ENCODE assay signal across 7 mouse cellular contexts in genomic region chr17:43017341-43018052, GRCm38 (mm10). TPM values are rescaled to one million over a fixed set of nuclear protein-coding genes. Genes with fewer than 3 reads are reported as not detected.
DNase-seq lines count a peak whose midpoint lies in the region; ATAC-seq and TF ChIP-seq lines count a peak whose summit lies in the region.

No protein-coding gene starts in this region.

- WGBS in bone marrow, adult 2 months: under 1% methylated on average over 39 of the region's 40 CpGs
- WGBS in intestine, embryonic 15.5 days: 2% methylated on average over 40 of the region's 40 CpGs
- under 1% methylated on average over 39 of the region's 40 CpGs for WGBS in midbrain, embryonic 15.5 days

- no peaks in the 10 kb centered on the region for H3K9me3 ChIP-seq in intestine, embryonic 15.5 days
- H3K9me3 ChIP-seq in midbrain, embryonic 15.5 days: no peaks in the 10 kb centered on the region

- peaks cover 4% of the 10 kb centered on the region; the same call in 1 of the 2 replicates for H3K4me1 ChIP-seq in bone marrow, adult 2 months (ENCODE audit: control insufficient read depth, insufficient read depth, low read length)
- H3K4me1 ChIP-seq in intestine, embryonic 15.5 days (replicated peaks): no peaks in the 10 kb centered on the region
- H3K4me1 ChIP-seq in midbrain, embryonic 15.5 days: peaks cover 29% of the 10 kb centered on the region

- peak; percentile 11; the same call in 1 of the 2 replicates for TF ChIP-seq CTCF in bone marrow, adult 2 months (IDR thresholded peaks at IDR 0.05; ENCODE audit: control insufficient read depth, insufficient read depth, low read length)

- peak overlapping the region; percentile 82 for H3K4me3 ChIP-seq in bone marrow, adult 2 months (replicated peaks; ENCODE audit: control insufficient read depth, low read depth, low read length)
- peak overlapping the region; percentile 86 for H3K4me3 ChIP-seq in intestine, embryonic 15.5 days (replicated peaks)
- H3K4me3 ChIP-seq in midbrain, embryonic 15.5 days: peak overlapping the region; percentile 85

- peak overlapping the region; percentile 73 for H3K9ac ChIP-seq in intestine, embryonic 15.5 days
- H3K9ac ChIP-seq in midbrain, embryonic 15.5 days: peak overlapping the region; percentile 98

- H3K4me2 ChIP-seq in intestine, embryonic 15.5 days (replicated peaks): peak overlapping the region; percentile 99
- H3K4me2 ChIP-seq in midbrain, embryonic 15.5 days: peak overlapping the region; percentile 60

- peak overlapping the region; percentile 95 for H3K27ac ChIP-seq in bone marrow, adult 2 months (ENCODE audit: control insufficient read depth, insufficient read depth, low read depth, low read length, poor library complexity)
- H3K27ac ChIP-seq in intestine, embryonic 15.5 days: peak overlapping the region; percentile 36
- H3K27ac ChIP-seq in midbrain, embryonic 15.5 days: peak overlapping the region; percentile 95

- peak; percentile 68 for DNase-seq in embryo, embryonic 10.5 days (ENCODE audit: low spot score)
- peak; percentile 26 to 62 for DNase-seq in gastrocnemius, postnatal 4 days (ENCODE audit: low spot score in 2 of 2)
- DNase-seq in liver: peak; percentile 84
- DNase-seq in spleen, postnatal 10 days (ENCODE audit: low spot score in 2 of 2): peak; percentile 68 to 76

- no peaks in the 10 kb centered on the region for H3K27me3 ChIP-seq in intestine, embryonic 15.5 days (replicated peaks)
- H3K27me3 ChIP-seq in midbrain, embryonic 15.5 days (replicated peaks): no peaks in the 10 kb centered on the region

- TF ChIP-seq POLR2A in bone marrow, adult 2 months (IDR thresholded peaks at IDR 0.05; ENCODE audit: borderline replicate concordance, control insufficient read depth, low read depth, low read length): peak; percentile 87

- H3K36me3 ChIP-seq in intestine, embryonic 15.5 days: no peaks in the 10 kb centered on the region
- no peaks in the 10 kb centered on the region for H3K36me3 ChIP-seq in midbrain, embryonic 15.5 days (replicated peaks)

- ATAC-seq in intestine, embryonic 15.5 days: peak; percentile 50
- ATAC-seq in midbrain, embryonic 15.5 days (replicated peaks): peak; percentile 68

RNA-seq across cellular contexts. Expression of gene Tnfrsf21, which starts 1.1 kb away (rescaled TPM):
- polyA plus RNA-seq in bone marrow, adult 2 months (2011; ENCODE audit: insufficient read depth, insufficient read length, low replicate concordance, missing spikeins): 7.2 and 18.6 TPM in 2 replicates
- 10 to 100 TPM; 21.1 to 25.7 TPM for total RNA-seq in gastrocnemius, postnatal 4 days (2021)
- polyA plus RNA-seq in intestine, embryonic 15.5 days (2015; fragmentation: Nextera tagmentation; extraction: Ambion mirVana): 15.6 and 16.5 TPM in 2 replicates
- 67.6 and 68.6 TPM in 2 replicates for polyA plus RNA-seq in midbrain, embryonic 15.5 days (2015; fragmentation: Nextera tagmentation; extraction: Ambion mirVana)

Comparison
In these comparisons a context has a peak if more than half of its experiments do, and no peak if none do; other contexts are left out.
1. Peak in every context shown above with its lines: DNase-seq, ATAC-seq, H3K4me3 ChIP-seq and H3K27ac ChIP-seq.
2. H3K27ac ChIP-seq: peak in every context shown above with its lines; median percentile 95 in bone marrow, adult 2 months; 95 in midbrain, embryonic 15.5 days; 36 in intestine, embryonic 15.5 days.